Mouse (Mus musculus): ENCODE data around the gene Tecr. TPM values are rescaled to one million over a fixed set of nuclear protein-coding genes. Genes with fewer than 3 reads are reported as not detected.

Gene Tecr
- total and polyA plus RNA-seq, 3 experiments: 74.2 to 229 TPM; not detected in 1

GRCm38 (mm10) chr8:83602650-83603029 is 5.1 kb downstream of the Tecr start:
- TF ChIP-seq NELFE (IDR thresholded peaks at IDR 0.05; ENCODE audit: low read depth, low read length) (no peak), UBTF (IDR thresholded peaks at IDR 0.05; ENCODE audit: borderline replicate concordance, insufficient read depth, low read depth, low read length) (no peak), HCFC1 (IDR thresholded peaks at IDR 0.05; ENCODE audit: low read depth, low read length) (no peak), TAL1 (IDR thresholded peaks at IDR 0.05; ENCODE audit: low read length) (no peak), GATA1 (IDR thresholded peaks at IDR 0.05; ENCODE audit: low read depth, low read length) (no peak), RCOR1 (IDR thresholded peaks at IDR 0.05; ENCODE audit: low read depth, low read length) (no peak), E2F4 (IDR thresholded peaks at IDR 0.05; ENCODE audit: borderline replicate concordance, low read depth, low read length) (no peak), CHD1 (IDR thresholded peaks at IDR 0.05; ENCODE audit: low read depth, low read length) (no peak)
- DNase-seq (ENCODE audit: low read depth, low spot score): peak; percentile 58

DNA sequence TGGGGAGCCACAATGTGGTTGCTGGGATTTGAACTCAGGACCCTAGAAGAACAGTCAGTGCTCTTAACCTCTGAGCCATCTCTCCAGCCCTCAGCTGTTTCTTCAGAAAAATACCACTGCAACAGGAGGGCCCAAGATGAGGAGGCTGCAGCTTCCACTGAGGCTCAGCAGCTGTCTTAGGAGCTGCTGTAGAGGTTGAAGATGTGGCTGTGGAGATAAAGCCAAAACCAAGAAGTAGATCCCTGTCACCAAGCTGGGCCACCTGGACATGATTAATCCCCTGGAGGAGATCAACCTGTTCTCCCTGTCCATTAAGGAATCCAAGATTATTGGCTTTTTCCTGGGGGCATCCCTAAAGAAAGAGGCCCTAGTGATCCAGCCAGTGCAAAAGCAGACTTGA is 8.0 kb downstream of the Tecr start:
- no peaks in the 10 kb centered on the region for H3K9me3 ChIP-seq (replicated peaks; ENCODE audit: insufficient read depth, low read length)
- no peaks in the 10 kb centered on the region for H3K27me3 ChIP-seq (ENCODE audit: control insufficient read depth in 1 of 2, insufficient read depth in 2 of 2, low read length in 2 of 2)
- peaks cover 14 to 23% of the 10 kb centered on the region in 2 experiments for H3K4me1 ChIP-seq (ENCODE audit: control insufficient read depth in 1 of 2, insufficient read depth in 2 of 2, low read length in 2 of 2)
- 0 out of 2 replicates have a peak, but pooled peaks have one; percentile 32 for TF ChIP-seq SIN3A (IDR thresholded peaks at IDR 0.05; ENCODE audit: low read length)
- TF ChIP-seq ZMIZ1 (IDR thresholded peaks at IDR 0.05; ENCODE audit: low read depth, low read length): no peak
- 0 out of 2 replicates have a peak, but pooled peaks have one; percentile 31 for TF ChIP-seq TCF12 (IDR thresholded peaks at IDR 0.05; ENCODE audit: low read depth, low read length)
- TF ChIP-seq TBP (IDR thresholded peaks at IDR 0.05; ENCODE audit: low read depth, low read length): peak; percentile 27; the same call in 1 of the 2 replicates
- peak; percentile 31; the same call in 1 of the 2 replicates for TF ChIP-seq GATA1 (IDR thresholded peaks at IDR 0.05; ENCODE audit: low read depth, low read length)
- no peak for TF ChIP-seq MYB (IDR thresholded peaks at IDR 0.05; ENCODE audit: low read depth, low read length)
- no peak for TF ChIP-seq NRF1 (IDR thresholded peaks at IDR 0.05; ENCODE audit: insufficient read depth, low read depth, low read length, poor library complexity, severe bottlenecking)
- TF ChIP-seq GABPA (IDR thresholded peaks at IDR 0.05; ENCODE audit: low read depth, low read length): no peak
- 0 out of 4 replicates have a peak, but pooled peaks of 1 of the 2 experiments have one; percentile 4 for TF ChIP-seq POLR2A (IDR thresholded peaks at IDR 0.05; ENCODE audit: control insufficient read depth in 1 of 2, insufficient read depth in 1 of 2, low read depth in 1 of 2, low read length in 2 of 2, poor library complexity in 1 of 2)
- DNase-seq (ENCODE audit: low read depth, low spot score): peak; percentile 61
- no peak overlapping the region for H3K4me3 ChIP-seq (ENCODE audit: control insufficient read depth in 1 of 2, insufficient read depth in 1 of 2, low read depth in 2 of 2, low read length in 2 of 2)
- H3K79me2 ChIP-seq (ENCODE audit: control insufficient read depth, insufficient read depth, low read length, poor library complexity): no peaks in the 10 kb centered on the region; the same call in 1 of the 2 replicates
- H3K27ac ChIP-seq (ENCODE audit: control insufficient read depth, low read depth, low read length): peak overlapping the region; percentile 62
- peak overlapping the region; percentile 4; the same call in 1 of the 2 replicates for H3K9ac ChIP-seq (ENCODE audit: control insufficient read depth, low read depth, low read length, poor library complexity, severe bottlenecking)
- H3K36me3 ChIP-seq (ENCODE audit: control insufficient read depth in 1 of 2, insufficient read depth in 2 of 2, low read length in 2 of 2): peaks cover 0 to 14% of the 10 kb centered on the region in 2 experiments; a peak in 2 of 4 replicates

More at GRCm38 (mm10) chr8:83602650-83603029, 5.1 kb downstream of the Tecr start:
- Histone ChIP-seq H3K9me3 (replicated peaks; ENCODE audit: insufficient read depth, low read length) (no peaks in the 10 kb centered on the region), H3K9ac (ENCODE audit: control insufficient read depth, low read depth, low read length, poor library complexity, severe bottlenecking) (no peak overlapping the region), H3K79me2 (ENCODE audit: control insufficient read depth, insufficient read depth, low read length, poor library complexity) (peaks cover 5% of the 10 kb centered on the region), H3K27me3 (ENCODE audit: control insufficient read depth in 1 of 2, insufficient read depth in 2 of 2, low read length in 2 of 2) (no peaks in the 10 kb centered on the region), H3K4me3 (ENCODE audit: control insufficient read depth in 1 of 2, insufficient read depth in 1 of 2, low read depth in 2 of 2, low read length in 2 of 2) (no peak overlapping the region), H3K27ac (ENCODE audit: control insufficient read depth, low read depth, low read length) (0 out of 2 replicates have a peak overlapping the region, but pooled peaks have one; percentile 11), H3K4me1 (ENCODE audit: control insufficient read depth in 1 of 2, insufficient read depth in 2 of 2, low read length in 2 of 2) (peaks cover 14 to 32% of the 10 kb centered on the region in 2 experiments), H3K36me3 (ENCODE audit: control insufficient read depth in 1 of 2, insufficient read depth in 2 of 2, low read length in 2 of 2) (peaks cover 0 to 18% of the 10 kb centered on the region in 2 experiments; a peak in 2 of 4 replicates)
